Comparison of ENCODE assay signal across 9 mouse cellular contexts in genomic region chr13:106904637-106905036, GRCm38 (mm10). TPM values are rescaled to one million over a fixed set of nuclear protein-coding genes. Genes with fewer than 3 reads are reported as not detected.
ATAC-seq and TF ChIP-seq lines count a peak whose summit lies in the region.
"Had no signal": no experiment of that assay in that cellular context is flagged by ENCODE, and none has a peak within 500 bp of the region (broad histone marks: within the 10 kb centered on the region; RNA-seq: fewer than 3 reads in every experiment).

No protein-coding gene starts in this region.

- H3K27me3 ChIP-seq in intestine, embryonic 15.5 days (replicated peaks), result no peaks in the 10 kb centered on the region
- no peaks in the 10 kb centered on the region for H3K27me3 ChIP-seq in intestine, postnatal 0 days (replicated peaks; ENCODE audit: control insufficient read depth, insufficient read depth, low read length)
- H3K27me3 ChIP-seq in intestine, embryonic 16.5 days (replicated peaks; ENCODE audit: control insufficient read depth, insufficient read depth, low read length), result no peaks in the 10 kb centered on the region
- H3K27me3 ChIP-seq: CH12.LX, Patski had no signal

- H3K36me3 ChIP-seq in intestine, embryonic 15.5 days, result peaks cover 12% of the 10 kb centered on the region; the same call in 1 of the 2 replicates
- peaks cover 33% of the 10 kb centered on the region for H3K36me3 ChIP-seq in intestine, postnatal 0 days (ENCODE audit: control insufficient read depth, insufficient read depth)
- H3K36me3 ChIP-seq in intestine, embryonic 16.5 days (ENCODE audit: control insufficient read depth, insufficient read depth, low read length), result peaks cover 8% of the 10 kb centered on the region; the same call in 1 of the 2 replicates

- H3K9me3 ChIP-seq in intestine, embryonic 15.5 days, result no peaks in the 10 kb centered on the region
- H3K9me3 ChIP-seq in intestine, postnatal 0 days (ENCODE audit: control insufficient read depth), result no peaks in the 10 kb centered on the region
- H3K9me3 ChIP-seq in intestine, embryonic 16.5 days (ENCODE audit: control insufficient read depth, low read length), result no peaks in the 10 kb centered on the region
- H3K9me3 ChIP-seq: G1E had no signal

- no peaks in the 10 kb centered on the region for H3K4me1 ChIP-seq in intestine, embryonic 15.5 days (replicated peaks)
- no peaks in the 10 kb centered on the region for H3K4me1 ChIP-seq in intestine, postnatal 0 days (replicated peaks; ENCODE audit: control insufficient read depth, insufficient read depth, low read length)
- H3K4me1 ChIP-seq in intestine, embryonic 16.5 days (ENCODE audit: control insufficient read depth, insufficient read depth, low read length), result no peaks in the 10 kb centered on the region

- H3K27ac ChIP-seq in intestine, embryonic 15.5 days, result no peak overlapping the region
- H3K27ac ChIP-seq in intestine, postnatal 0 days (ENCODE audit: low read depth, low read length), result no peak overlapping the region
- H3K27ac ChIP-seq in intestine, embryonic 16.5 days (ENCODE audit: low read length), result no peak overlapping the region

- no peak for TF ChIP-seq CTCF in intestine, postnatal 0 days (IDR thresholded peaks at IDR 0.05; ENCODE audit: low read depth)

- 64% methylated on average over 3 of the region's 3 CpGs for WGBS in intestine, embryonic 15.5 days
- 37% methylated on average over 3 of the region's 3 CpGs for WGBS in intestine, postnatal 0 days
- WGBS in intestine, embryonic 16.5 days, result 62% methylated on average over 3 of the region's 3 CpGs

- H3K4me2 ChIP-seq in intestine, embryonic 15.5 days (replicated peaks), result no peak overlapping the region
- no peak overlapping the region for H3K4me2 ChIP-seq in intestine, postnatal 0 days (replicated peaks; ENCODE audit: low read depth)
- no peak overlapping the region for H3K4me2 ChIP-seq in intestine, embryonic 16.5 days (ENCODE audit: low read depth, low read length)

- H3K4me3 ChIP-seq in intestine, embryonic 15.5 days (replicated peaks), result no peak overlapping the region
- H3K4me3 ChIP-seq in intestine, postnatal 0 days (ENCODE audit: low read depth, low read length), result no peak overlapping the region
- H3K4me3 ChIP-seq in intestine, embryonic 16.5 days (ENCODE audit: low read length), result no peak overlapping the region

- peak; percentile 53 for ATAC-seq in intestine, embryonic 15.5 days
- no peak; the same call in 1 of the 2 replicates for ATAC-seq in intestine, postnatal 0 days
- peak; percentile 54 for ATAC-seq in intestine, embryonic 16.5 days
- no peak for ATAC-seq in granulocyte monocyte progenitor cell, adult 5-6 weeks (replicated peaks; ENCODE audit: poor library complexity, severe bottlenecking)
- ATAC-seq: activated CD4-positive, CD25-positive, alpha-beta regulatory T cell, adult 4 months; CD4-positive, CD25-positive, alpha-beta regulatory T cell, adult 4 months; Patski had no signal

- H3K9ac ChIP-seq in intestine, embryonic 15.5 days, result no peak overlapping the region
- no peak overlapping the region for H3K9ac ChIP-seq in intestine, postnatal 0 days (ENCODE audit: low read depth, low read length)
- H3K9ac ChIP-seq in intestine, embryonic 16.5 days (ENCODE audit: low read depth, low read length), result no peak overlapping the region

RNA-seq across cellular contexts. Expression of gene Ipo11, which starts 32.1 kb away (rescaled TPM):
- 44.2 and 47.6 TPM in 2 replicates for polyA plus RNA-seq in intestine, embryonic 15.5 days (2015; fragmentation: Nextera tagmentation; extraction: Ambion mirVana)
- 12.0 and 13.6 TPM in 2 replicates for polyA plus RNA-seq in intestine, postnatal 0 days (2015; fragmentation: Nextera tagmentation; extraction: Ambion mirVana)
- polyA plus RNA-seq in intestine, embryonic 16.5 days (2015; fragmentation: Nextera tagmentation; extraction: Ambion mirVana), result 37.4 and 39.3 TPM in 2 replicates
- 32.7 and 42.3 TPM in 2 replicates for total RNA-seq in granulocyte monocyte progenitor cell, adult 5-6 weeks (2014; fragmentation: Nextera tagmentation)
- 31.8 and 46.4 TPM in 2 replicates for total RNA-seq in granulocyte monocyte progenitor cell, adult 5-6 weeks (2017)

RNA-seq across cellular contexts. Expression of gene Dimt1, which starts 42.3 kb away (rescaled TPM):
- polyA plus RNA-seq in intestine, embryonic 15.5 days (2015; fragmentation: Nextera tagmentation; extraction: Ambion mirVana), result 32.8 and 38.8 TPM in 2 replicates
- polyA plus RNA-seq in intestine, postnatal 0 days (2015; fragmentation: Nextera tagmentation; extraction: Ambion mirVana), result 10.1 and 11.6 TPM in 2 replicates
- 26.4 and 30.1 TPM in 2 replicates for polyA plus RNA-seq in intestine, embryonic 16.5 days (2015; fragmentation: Nextera tagmentation; extraction: Ambion mirVana)
- 22.9 and 36.8 TPM in 2 replicates for total RNA-seq in granulocyte monocyte progenitor cell, adult 5-6 weeks (2014; fragmentation: Nextera tagmentation)
- 15.4 and 23.5 TPM in 2 replicates for total RNA-seq in granulocyte monocyte progenitor cell, adult 5-6 weeks (2017)

Comparison
In these comparisons a context has a peak if more than half of its experiments do, and no peak if none do; other contexts are left out.
1. ATAC-seq: peak in intestine, embryonic 15.5 days (single experiment) and intestine, embryonic 16.5 days (single experiment); none in intestine, postnatal 0 days (single experiment) and granulocyte monocyte progenitor cell, adult 5-6 weeks (single experiment).